Mouse (Mus musculus) midbrain, embryonic 15.5 days (tissue): ENCODE measurements around the gene Pmfbp1. TPM values are rescaled to one million over a fixed set of nuclear protein-coding genes. Genes with fewer than 3 reads are reported as not detected.

Experiments used
- ATAC-seq: fragments of 200-750 bp; cut with Nextera tagmentation; replicated peaks from 2 replicates; pipeline ENCODE4 v1.8.0; 2017; ENCODE audit warnings: moderate TSS enrichment
- H3K27ac ChIP-seq: fragments of 300-500 bp; sonication (generic); 2 replicates; pipeline ENCODE4 v1.5.1; 2015; ENCODE audit warnings: mild to moderate bottlenecking, inconsistent platforms
- H3K27me3 ChIP-seq: fragments of 300-500 bp; sonication (generic); replicated peaks from 2 replicates; pipeline ENCODE4 v1.6.1; 2015; ENCODE audit warnings: inconsistent platforms
- H3K36me3 ChIP-seq: fragments of 300-500 bp; sonication (generic); replicated peaks from 2 replicates; pipeline ENCODE4 v1.6.1; 2015; ENCODE audit warnings: inconsistent platforms
- H3K4me1 ChIP-seq: fragments of 300-500 bp; sonication (generic); 2 replicates; pipeline ENCODE4 v1.6.1; 2015; ENCODE audit warnings: inconsistent platforms
- H3K4me2 ChIP-seq: fragments of 300-500 bp; sonication (generic); 2 replicates; pipeline ENCODE4 v1.6.1; 2015; ENCODE audit warnings: inconsistent platforms, mild to moderate bottlenecking, moderate library complexity
- H3K4me3 ChIP-seq: fragments of 300-500 bp; sonication (generic); 2 replicates; pipeline ENCODE4 v1.5.1; 2015; ENCODE audit warnings: mild to moderate bottlenecking, inconsistent platforms
- H3K9ac ChIP-seq: fragments of 300-500 bp; sonication (generic); 2 replicates; pipeline ENCODE4 v1.6.1; 2015; ENCODE audit warnings: mild to moderate bottlenecking, inconsistent platforms
- H3K9me3 ChIP-seq: fragments of 300-500 bp; sonication (generic); 2 replicates; pipeline ENCODE4 v1.6.1; 2016; ENCODE audit warnings: inconsistent platforms
- WGBS: fragments of 180-500 bp; shearing (Covaris S2); methylation state at CpG from one replicate; pipeline ENCODE4 v1.1.7; 2015; ENCODE audit warnings: mixed read lengths; 5-methylcytosine and 5-hydroxymethylcytosine counted together
- polyA plus RNA-seq: library from polyadenylated mRNA; unstranded; fragments of >200 nt; fragmentation: Nextera tagmentation; extraction: Ambion mirVana; gene quantifications from 2 replicates; pipeline ENCODE4 v1.2.1, GENCODE M21; 2015

The Pmfbp1 gene
- polyA plus RNA-seq, 1 experiment from 2014 or later = 2.2 TPM

- no peaks in the 10 kb centered on the region for H3K36me3 ChIP-seq
- 79% methylated on average over 2 of the region's 2 CpGs for WGBS
- H3K9ac ChIP-seq = no peak overlapping the region
- H3K4me1 ChIP-seq = no peaks in the 10 kb centered on the region
- no peak overlapping the region for H3K27ac ChIP-seq
- no peak for ATAC-seq
- H3K27me3 ChIP-seq = no peaks in the 10 kb centered on the region
- no peak overlapping the region for H3K4me2 ChIP-seq
- no peaks in the 10 kb centered on the region for H3K9me3 ChIP-seq
- H3K4me3 ChIP-seq = no peak overlapping the region
Observed at GRCm38 (mm10) chr8:109524008-109524407, 30.2 kb downstream of the Pmfbp1 start.

GRCm38 (mm10) chr8:109535140-109535990 is 41.5 kb downstream of the Pmfbp1 start:
- Histone ChIP-seq H3K9me3 (no peaks in the 10 kb centered on the region), H3K27ac (no peak overlapping the region), H3K36me3 (no peaks in the 10 kb centered on the region), H3K27me3 (no peaks in the 10 kb centered on the region), H3K4me1 (peaks cover 7% of the 10 kb centered on the region), H3K4me3 (no peak overlapping the region), H3K4me2 (no peak overlapping the region), H3K9ac (no peak overlapping the region)
- no peak for ATAC-seq
- 89% methylated on average over 19 of the region's 19 CpGs for WGBS

GRCm38 (mm10) chr8:109536703-109537102 is 42.9 kb downstream of the Pmfbp1 start:
- Histone ChIP-seq H3K9me3 (no peaks in the 10 kb centered on the region), H3K27ac (0 out of 2 replicates have a peak overlapping the region, but pooled peaks have one; percentile 16), H3K4me3 (0 out of 2 replicates have a peak overlapping the region, but pooled peaks have one; percentile 13), H3K9ac (no peak overlapping the region), H3K4me2 (peak overlapping the region; percentile 34; the same call in 1 of the 2 replicates), H3K27me3 (no peaks in the 10 kb centered on the region), H3K4me1 (peaks cover 7% of the 10 kb centered on the region), H3K36me3 (no peaks in the 10 kb centered on the region)
- 5% methylated on average over 5 of the region's 5 CpGs for WGBS
- peak; percentile 85 for ATAC-seq

- H3K4me3 ChIP-seq = no peak overlapping the region
- no peak overlapping the region for H3K4me2 ChIP-seq
- no peaks in the 10 kb centered on the region for H3K4me1 ChIP-seq
- no peak overlapping the region for H3K9ac ChIP-seq
- WGBS = 77% methylated on average over 5 of the region's 5 CpGs
- H3K36me3 ChIP-seq = peaks cover 3% of the 10 kb centered on the region; the same call in 1 of the 2 replicates
- H3K27ac ChIP-seq = no peak overlapping the region
- no peaks in the 10 kb centered on the region for H3K9me3 ChIP-seq
- H3K27me3 ChIP-seq = no peaks in the 10 kb centered on the region
- ATAC-seq = no peak
Observed at GRCm38 (mm10) chr8:109542165-109542564, 48.3 kb downstream of the Pmfbp1 start.

DNA sequence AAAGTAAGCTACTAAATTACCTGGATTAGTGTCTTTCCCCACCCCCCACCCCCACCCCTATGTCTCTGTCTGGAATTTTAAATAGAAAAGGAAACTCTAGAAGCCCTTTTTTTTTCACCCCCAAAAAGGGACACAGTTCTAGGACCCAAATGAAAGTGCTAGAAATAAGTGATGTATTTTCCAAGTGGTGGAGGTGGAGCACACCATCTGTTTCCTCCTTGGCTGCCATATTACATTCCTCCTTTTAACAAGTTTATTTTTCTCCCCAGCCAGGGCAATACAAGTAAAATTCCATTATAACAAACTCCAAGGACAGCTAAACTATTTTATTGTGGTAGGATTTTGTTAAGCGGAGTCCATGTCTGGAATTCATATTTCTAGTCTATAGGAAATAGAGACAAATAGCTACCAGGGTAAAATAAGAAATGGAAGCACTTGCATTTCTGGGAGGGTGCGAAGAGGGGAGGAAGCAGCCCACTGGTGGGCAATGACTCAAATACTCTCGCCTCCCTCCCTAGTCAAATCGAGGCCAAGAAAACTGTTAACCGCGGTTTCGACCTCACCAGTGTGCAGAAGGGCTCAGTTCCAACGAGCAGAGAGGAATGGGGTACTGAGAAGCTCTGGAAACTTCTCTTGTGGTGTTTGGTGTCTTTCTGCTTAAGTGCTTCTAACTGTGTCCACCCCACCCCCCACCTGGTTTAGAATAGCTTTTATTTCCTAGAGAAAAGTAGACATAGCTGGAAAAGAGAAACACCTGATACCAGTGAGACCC is 49.1 kb downstream of the Pmfbp1 start:
- 85% methylated on average over 8 of the region's 8 CpGs for WGBS
- Histone ChIP-seq H3K27me3 (no peaks in the 10 kb centered on the region), H3K9ac (no peak overlapping the region), H3K4me1 (no peaks in the 10 kb centered on the region), H3K4me3 (no peak overlapping the region), H3K9me3 (no peaks in the 10 kb centered on the region), H3K36me3 (peaks cover 9% of the 10 kb centered on the region; the same call in 1 of the 2 replicates), H3K4me2 (no peak overlapping the region), H3K27ac (no peak overlapping the region)
- no peak for ATAC-seq

DNA sequence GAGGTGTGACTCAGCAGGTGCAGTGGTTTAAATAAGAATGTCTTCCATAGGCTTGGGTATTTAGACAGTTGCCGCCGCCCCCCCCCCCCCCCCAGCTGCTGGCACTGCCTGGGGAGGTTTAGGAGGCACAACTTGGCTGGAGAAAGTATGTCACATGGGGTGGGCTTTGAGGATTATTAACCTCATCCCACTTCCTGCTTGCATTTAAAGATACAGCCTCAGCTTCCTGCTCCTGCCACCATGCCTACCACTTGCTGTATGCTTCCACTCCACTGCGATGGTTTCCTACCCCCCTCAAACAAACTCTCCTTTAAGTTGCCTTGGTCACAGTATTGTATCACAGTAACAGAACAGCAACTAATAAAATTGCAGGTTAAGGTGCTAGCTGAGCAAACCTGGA is 50.2 kb downstream of the Pmfbp1 start:
- 43% methylated on average over 3 of the region's 3 CpGs for WGBS
- Histone ChIP-seq H3K4me1 (no peaks in the 10 kb centered on the region), H3K36me3 (peaks cover 14% of the 10 kb centered on the region; the same call in 1 of the 2 replicates), H3K27me3 (no peaks in the 10 kb centered on the region), H3K9me3 (no peaks in the 10 kb centered on the region), H3K4me2 (no peak overlapping the region), H3K4me3 (no peak overlapping the region), H3K9ac (no peak overlapping the region), H3K27ac (no peak overlapping the region)
- no peak for ATAC-seq

DNA sequence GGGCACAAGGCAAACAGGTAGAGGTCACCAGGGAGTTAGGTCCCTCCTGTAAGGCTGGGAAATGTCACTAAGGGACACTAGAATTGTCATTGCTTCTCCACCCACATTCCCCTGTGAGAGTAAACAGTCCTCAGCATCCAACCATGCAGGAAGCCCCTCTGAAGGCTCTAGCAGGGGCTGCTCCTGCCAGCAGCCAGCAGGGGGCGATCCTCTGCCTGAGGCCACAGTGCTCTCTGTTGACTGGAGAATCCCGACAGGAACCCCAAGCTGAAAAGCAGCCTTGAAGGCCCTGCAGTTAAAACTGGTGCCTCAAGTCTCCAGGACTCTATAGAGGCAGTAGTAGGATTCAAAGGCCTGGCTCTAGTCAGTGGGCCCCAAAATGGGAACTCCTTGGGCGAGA is 57.8 kb downstream of the Pmfbp1 start:
- ATAC-seq = no peak
- Histone ChIP-seq H3K9me3 (no peaks in the 10 kb centered on the region), H3K4me1 (no peaks in the 10 kb centered on the region), H3K4me2 (no peak overlapping the region), H3K4me3 (no peak overlapping the region), H3K36me3 (peaks cover 82% of the 10 kb centered on the region), H3K27me3 (no peaks in the 10 kb centered on the region), H3K27ac (no peak overlapping the region), H3K9ac (no peak overlapping the region)
- WGBS = 44% methylated on average over 3 of the region's 3 CpGs

GRCm38 (mm10) chr8:109563881-109564280 is 70.1 kb downstream of the Pmfbp1 start:
- H3K27me3 ChIP-seq = no peaks in the 10 kb centered on the region
- no peak overlapping the region for H3K9ac ChIP-seq
- no peak for ATAC-seq
- H3K4me1 ChIP-seq = peaks cover 23% of the 10 kb centered on the region
- no peaks in the 10 kb centered on the region for H3K9me3 ChIP-seq
- 0 out of 2 replicates have a peak overlapping the region, but pooled peaks have one; percentile 87 for H3K4me2 ChIP-seq
- 73% methylated on average over 2 of the region's 2 CpGs for WGBS
- peaks cover 37% of the 10 kb centered on the region for H3K36me3 ChIP-seq
- H3K4me3 ChIP-seq = no peak overlapping the region
- no peak overlapping the region for H3K27ac ChIP-seq

DNA sequence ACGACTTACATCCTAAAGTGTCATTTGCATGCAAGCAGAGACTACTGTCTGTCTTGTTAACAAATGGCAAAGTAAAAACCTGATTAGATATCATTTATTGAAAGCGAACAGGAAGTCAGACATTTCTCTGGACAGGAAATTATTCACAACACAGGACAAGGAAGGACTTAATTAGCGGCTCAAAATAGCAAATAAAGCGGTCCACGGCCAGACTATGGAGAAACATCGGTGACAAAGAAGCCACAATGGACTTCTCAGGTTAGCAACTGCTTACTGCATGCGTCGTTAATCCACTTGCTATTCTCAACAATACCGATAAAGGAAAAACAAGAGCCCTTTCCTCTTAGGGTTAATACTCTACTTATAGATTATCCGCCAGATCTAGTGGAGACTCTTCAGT is 70.9 kb downstream of the Pmfbp1 start:
- no peaks in the 10 kb centered on the region for H3K9me3 ChIP-seq
- WGBS = 6% methylated on average over 10 of the region's 10 CpGs
- ATAC-seq = no peak
- peak overlapping the region; percentile 87 for H3K4me2 ChIP-seq
- peak overlapping the region; percentile 95 for H3K9ac ChIP-seq
- H3K27ac ChIP-seq = peak overlapping the region; percentile 92; the same call in 1 of the 2 replicates
- peaks cover 23% of the 10 kb centered on the region for H3K4me1 ChIP-seq
- H3K27me3 ChIP-seq = no peaks in the 10 kb centered on the region
- peaks cover 28% of the 10 kb centered on the region for H3K36me3 ChIP-seq
- H3K4me3 ChIP-seq = peak overlapping the region; percentile 88

- Histone ChIP-seq H3K4me3 (peak within 1 kb of the TSS; percentile 88), H3K27me3 (no peaks in the 10 kb centered on the region), H3K4me1 (peaks cover 23% of the 10 kb centered on the region), H3K4me2 (peak within 1 kb of the TSS; percentile 87), H3K9ac (peak within 1 kb of the TSS; percentile 95), H3K27ac (peak within 1 kb of the TSS; percentile 92), H3K9me3 (no peaks in the 10 kb centered on the region), H3K36me3 (peaks cover 21% of the 10 kb centered on the region)
- WGBS = under 1% methylated on average over 52 of the region's 52 CpGs
- peak; percentile 100 for ATAC-seq
Observed at GRCm38 (mm10) chr8:109565498-109566333, 71.9 kb downstream of the Pmfbp1 start, which contains the start of the genes Dhx38 and Txnl4b. TSS of gene Dhx38 (minus strand) at chr8:109565861. TSS of gene Txnl4b (plus strand) at chr8:109565892.

DNA sequence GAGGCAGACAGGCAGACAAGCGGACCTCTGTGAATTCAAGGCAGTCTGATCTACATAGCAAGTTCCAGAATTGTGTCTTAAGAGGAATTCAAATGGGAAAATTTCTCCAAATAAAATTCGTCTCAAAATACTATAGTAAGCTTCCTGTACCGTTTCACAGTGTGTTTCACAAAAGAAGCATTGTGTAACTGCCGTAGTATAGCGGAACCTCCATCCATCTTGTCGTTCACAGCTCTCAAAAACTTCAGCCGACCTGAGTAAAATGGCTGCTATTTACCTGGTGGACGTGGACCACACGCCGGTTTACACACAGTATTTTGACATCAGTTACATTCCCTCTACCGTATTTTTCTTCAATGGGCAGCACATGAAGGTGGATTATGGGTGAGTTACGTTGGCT is 77.3 kb downstream of the Pmfbp1 start:
- H3K9me3 ChIP-seq = no peaks in the 10 kb centered on the region
- H3K27ac ChIP-seq = no peak overlapping the region
- ATAC-seq = no peak
- peaks cover 8% of the 10 kb centered on the region for H3K4me1 ChIP-seq
- no peak overlapping the region for H3K9ac ChIP-seq
- H3K27me3 ChIP-seq = no peaks in the 10 kb centered on the region
- no peak overlapping the region for H3K4me3 ChIP-seq
- H3K36me3 ChIP-seq = peaks cover 5% of the 10 kb centered on the region
- no peak overlapping the region for H3K4me2 ChIP-seq
- 92% methylated on average over 12 of the region's 12 CpGs for WGBS
